Mouse (Mus musculus): ENCODE data around the gene Olfr686. TPM values are rescaled to one million over a fixed set of nuclear protein-coding genes. Genes with fewer than 3 reads are reported as not detected.

Gene Olfr686
- polyA plus RNA-seq (2012; rRNA removed), result not detected in 2 replicates

DNA sequence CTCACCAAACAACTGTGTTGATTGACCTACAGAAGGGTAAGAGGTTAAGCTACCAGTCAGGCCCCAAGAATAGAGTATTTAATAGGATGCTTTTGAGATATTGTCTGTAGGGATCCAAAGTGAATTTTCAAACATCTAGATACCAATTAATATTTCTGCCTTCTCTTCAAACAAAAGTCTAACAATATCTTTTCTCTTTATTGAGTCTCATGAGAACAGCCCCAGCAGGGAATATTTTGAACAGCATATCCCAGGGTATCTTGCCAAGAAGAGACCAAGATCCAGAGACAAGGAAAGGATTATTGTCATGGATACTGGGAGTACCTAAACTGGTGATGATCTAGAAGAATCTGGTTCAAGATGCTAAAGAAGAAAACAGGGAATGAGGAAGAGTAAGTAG is at the start of gene Olfr686:
TSS of gene Olfr686 (minus strand) at position 101 of the 400 bp plus-strand sequence.
- DNase-seq (ENCODE audit: low read depth, low spot score), result no peak

DNA sequence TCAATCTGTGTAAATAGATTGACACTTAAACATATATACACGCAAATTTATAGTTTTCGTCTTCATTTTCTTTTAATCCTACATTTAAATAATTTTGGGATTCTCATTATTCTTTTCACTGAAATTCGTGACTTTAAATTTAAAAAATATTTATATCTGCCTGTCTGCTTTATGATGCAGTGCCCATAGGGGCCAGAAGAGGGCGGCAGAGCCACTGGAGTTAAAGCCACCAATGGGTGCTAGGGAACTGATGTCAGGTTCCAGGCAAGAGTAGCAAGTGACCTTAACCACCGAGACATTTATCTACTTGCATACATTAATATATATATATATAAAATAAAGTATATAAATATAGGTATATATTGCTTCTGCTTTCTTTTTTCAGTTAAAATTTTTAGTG is 49.4 kb upstream of the Olfr686 start:
- 65% methylated on average over 5 of the region's 5 CpGs for WGBS
- DNase-seq (ENCODE audit: low read depth, low spot score), result no peak

DNA sequence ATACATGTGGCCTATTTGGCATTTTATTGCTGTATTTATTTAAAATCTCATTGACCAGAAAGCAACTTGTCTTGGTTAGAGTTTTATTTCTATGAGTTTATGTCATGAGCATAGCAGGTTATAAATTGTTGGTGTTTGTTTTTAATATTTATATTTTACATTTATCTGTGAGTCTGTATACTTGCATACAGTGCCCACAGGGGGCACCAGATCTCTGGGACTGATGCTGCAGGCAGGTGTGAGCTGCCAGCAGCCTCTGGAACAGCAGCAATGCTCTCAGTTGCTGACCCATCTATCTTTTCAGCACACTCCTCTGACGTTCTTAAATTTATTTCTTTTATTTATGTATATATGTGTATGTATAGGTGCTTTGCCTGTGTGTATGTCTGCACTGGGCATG is 40.9 kb upstream of the Olfr686 start:
- WGBS, result 38% methylated on average over 1 of the region's 1 CpGs
- DNase-seq (ENCODE audit: low read depth, low spot score), result no peak

DNA sequence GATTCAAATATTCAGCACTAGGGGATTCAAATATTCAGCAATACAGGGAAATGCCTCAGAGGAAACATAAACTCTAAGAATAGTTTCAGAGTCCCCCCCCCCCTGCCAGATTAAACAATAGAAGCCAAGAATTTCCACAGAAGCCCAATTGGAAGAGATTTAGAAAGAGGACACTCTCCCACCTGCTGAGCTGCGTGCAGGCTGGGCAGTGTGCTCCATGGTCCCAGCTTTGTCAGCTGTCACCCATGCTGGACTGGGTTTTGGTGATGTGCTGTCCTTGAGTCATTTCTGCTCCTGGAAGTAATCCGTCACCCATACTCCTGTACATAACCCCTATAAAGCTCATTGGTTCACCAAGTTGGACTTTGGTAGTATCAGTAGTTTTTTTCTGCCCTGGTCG is 40.4 kb upstream of the Olfr686 start:
- 76% methylated on average over 3 of the region's 3 CpGs for WGBS
- no peak for DNase-seq (ENCODE audit: low read depth, low spot score)

DNA sequence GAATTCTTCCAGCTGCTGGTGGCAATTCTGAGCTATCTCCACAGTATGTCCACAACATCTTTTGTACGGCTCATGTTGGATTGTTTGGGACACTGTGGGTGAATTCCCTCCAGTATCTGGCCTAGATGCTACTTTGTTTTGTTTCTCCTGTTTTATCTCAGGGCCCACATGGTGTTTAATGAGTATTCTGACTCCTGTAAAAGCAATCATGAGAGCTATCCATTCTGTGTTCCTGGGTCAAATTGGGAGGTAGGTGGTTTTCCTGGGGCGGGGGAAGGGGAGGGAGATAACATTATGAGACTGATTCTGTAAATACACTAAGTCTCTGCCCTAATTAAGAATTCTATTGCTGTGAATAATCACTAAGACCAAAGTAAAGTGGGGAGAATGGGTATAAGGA is 22.1 kb upstream of the Olfr686 start:
- DNase-seq (ENCODE audit: low read depth, low spot score), result no peak
- 86% methylated on average over 2 of the region's 2 CpGs for whole genome bisulfite sequencing

DNA sequence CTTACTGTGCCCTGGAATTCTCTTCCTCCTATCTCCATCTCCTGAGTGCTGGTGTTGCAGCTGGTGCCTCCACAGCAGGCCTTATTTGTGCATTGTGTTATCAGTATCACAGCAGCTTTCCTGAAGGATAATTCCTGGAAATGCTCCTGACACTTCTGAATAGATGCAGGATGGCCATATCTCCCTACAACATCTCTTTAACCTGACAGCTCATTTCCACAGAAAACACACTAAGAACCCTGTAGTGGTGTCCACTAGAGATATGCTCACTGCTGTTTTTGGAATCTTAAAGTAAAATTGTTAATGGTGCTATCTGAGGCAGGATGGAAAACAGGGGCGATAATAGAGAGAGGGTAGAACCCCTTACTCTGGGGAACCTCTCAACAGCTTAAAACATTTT is 20.9 kb upstream of the Olfr686 start:
- DNase-seq (ENCODE audit: low read depth, low spot score), result no peak
- 94% methylated on average over 1 of the region's 1 CpGs for WGBS

DNA sequence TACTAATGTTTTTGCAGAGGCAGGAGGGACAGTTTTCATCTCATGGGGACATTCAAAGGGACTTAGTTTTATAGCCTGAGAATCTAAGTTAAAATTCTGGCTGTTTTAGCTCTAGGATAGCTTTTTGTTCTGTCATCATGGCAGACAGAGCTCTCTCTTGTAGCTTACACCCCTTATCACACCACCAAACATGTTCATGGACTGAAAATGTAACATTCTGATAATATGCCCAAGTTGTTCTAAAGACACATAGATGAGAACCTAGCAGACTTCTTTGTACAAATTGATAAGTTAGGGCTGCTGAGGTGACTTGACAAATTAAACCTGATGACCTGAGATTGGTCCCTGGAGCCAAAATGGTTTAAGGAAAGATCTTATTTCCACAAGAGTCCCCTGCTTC is 19.4 kb upstream of the Olfr686 start:
- no peak for DNase-seq (ENCODE audit: low read depth, low spot score)

DNA sequence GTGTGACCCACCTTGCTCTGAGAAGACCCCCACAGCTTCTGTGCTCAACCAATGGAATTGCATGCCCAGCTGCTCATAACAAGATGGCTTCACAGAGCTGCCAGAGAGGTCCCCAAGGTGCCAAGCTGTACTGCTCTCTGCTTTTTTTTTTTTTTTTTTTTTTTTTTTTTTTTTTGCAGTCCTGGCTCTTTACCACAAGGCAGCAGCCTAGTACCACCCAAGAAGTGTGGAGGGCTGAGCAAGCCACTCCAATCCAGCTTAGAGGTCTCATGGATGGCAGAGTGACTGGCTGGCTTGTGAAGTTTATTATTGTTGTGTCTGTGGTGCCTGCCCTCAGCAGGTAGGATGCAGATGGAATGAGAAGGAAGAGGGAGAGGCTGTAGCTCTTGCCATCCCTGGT is 18.8 kb upstream of the Olfr686 start:
- no peak for DNase-seq (ENCODE audit: low read depth, low spot score)

DNA sequence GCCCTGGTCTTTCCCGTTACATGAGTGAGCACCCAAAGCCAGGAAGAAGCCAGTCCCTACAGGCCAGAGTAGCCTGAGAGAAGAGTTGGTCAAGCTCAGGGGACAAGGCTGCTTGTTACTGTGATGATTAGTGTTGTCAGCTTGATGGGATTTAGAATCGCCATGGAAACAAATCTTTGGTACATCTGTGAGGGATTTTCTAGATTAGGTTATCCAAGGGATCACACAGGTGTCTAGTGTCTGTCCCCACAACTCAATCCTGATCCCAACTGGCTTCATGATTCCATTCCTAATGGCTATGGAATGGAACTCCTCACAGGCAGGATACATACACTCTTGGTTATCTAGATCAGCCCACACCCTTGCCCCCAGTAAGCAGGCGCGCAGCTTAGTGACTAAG is 11.0 kb upstream of the Olfr686 start:
- WGBS, result 75% methylated on average over 4 of the region's 4 CpGs
- no peak for DNase-seq (ENCODE audit: low read depth, low spot score)

DNA sequence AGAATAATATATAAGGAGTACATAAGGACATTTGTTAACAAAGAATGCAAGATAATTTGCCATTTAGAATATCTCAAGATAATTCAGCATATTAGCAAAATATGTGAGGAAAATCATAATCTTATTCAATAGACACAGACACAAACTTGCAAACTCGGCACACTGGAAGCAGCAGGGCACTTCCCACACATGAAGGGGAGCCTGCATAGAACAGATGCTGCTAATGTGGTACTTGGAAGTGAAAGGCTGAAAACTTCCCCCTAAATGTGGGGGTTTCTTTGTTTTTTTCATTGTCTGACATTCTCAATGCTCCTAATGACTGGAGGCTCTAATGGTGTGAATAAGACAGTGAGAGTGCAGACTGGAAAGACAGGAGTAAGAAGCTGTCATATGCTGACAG is 7.5 kb upstream of the Olfr686 start:
- WGBS, result 69% methylated on average over 1 of the region's 1 CpGs
- DNase-seq (ENCODE audit: low read depth, low spot score), result no peak

DNA sequence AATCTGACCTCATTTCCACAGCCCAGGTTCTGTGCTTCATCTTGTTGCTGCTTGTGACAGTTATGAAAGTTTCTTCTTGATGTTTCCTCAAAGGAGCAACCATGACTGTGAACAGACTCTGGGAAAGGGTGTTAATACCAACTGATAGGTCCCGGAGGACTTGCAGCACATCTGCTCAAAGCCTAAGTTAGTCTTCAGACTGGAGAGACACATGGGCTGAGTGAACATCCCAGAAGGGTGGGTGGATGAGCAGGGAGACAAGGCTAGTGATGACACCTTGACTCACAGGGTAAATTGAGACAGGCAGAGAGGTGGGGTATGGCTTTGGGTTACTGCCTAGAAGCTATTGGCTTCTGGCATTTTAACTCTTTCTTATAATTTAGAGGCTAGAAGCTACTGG is 21.4 kb downstream of the Olfr686 start, which contains the start of gene Olfr685:
TSS of gene Olfr685 (minus strand) at position 101 of the 400 bp plus-strand sequence.
- 69% methylated on average over 1 of the region's 1 CpGs for WGBS
- DNase-seq (ENCODE audit: low read depth, low spot score), result no peak

DNA sequence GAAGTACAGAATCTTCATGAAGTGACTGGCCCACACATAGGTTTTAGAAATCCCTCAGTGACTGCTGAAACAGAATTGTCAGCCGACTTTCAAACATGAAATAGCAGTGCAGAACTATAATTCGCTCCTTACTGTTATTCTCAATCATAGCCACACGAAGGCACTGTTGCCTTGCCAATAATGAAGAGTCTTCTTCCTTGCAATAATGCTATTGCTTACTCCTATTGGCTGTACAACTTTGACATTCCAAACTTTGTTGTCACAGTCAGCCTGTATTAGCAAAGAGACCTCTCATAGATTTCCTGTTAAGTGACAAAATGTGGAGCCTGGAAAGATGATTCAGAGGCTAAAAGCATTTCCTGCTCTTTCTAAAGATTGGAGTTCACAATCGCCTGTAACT is 36.5 kb downstream of the Olfr686 start:
- no peak for DNase-seq (ENCODE audit: low read depth, low spot score)
- WGBS, result 45% methylated on average over 4 of the region's 4 CpGs

DNA sequence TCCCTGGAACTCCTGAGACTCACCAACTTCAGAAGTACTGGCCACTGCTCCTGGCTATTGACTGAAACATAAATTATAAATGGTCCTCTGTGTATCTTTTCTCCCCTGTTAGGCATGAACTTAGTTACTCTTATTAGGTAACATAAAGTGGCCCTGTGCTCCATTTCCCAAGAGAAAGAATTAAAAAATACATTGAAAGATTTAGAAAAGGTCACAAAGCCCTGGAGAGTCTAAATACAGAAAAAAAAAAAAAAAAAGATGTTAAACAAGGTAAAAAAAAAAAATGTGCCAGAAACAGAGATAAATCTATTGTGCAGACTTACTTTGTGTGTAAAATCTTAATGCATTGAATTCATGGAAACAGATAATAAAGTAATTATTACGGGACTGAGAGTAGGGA is 43.7 kb downstream of the Olfr686 start, which contains the start of gene Olfr684:
TSS of gene Olfr684 (minus strand) at position 101 of the 400 bp plus-strand sequence.
- DNase-seq (ENCODE audit: low read depth, low spot score), result no peak
- WGBS, result 61% methylated on average over 1 of the region's 1 CpGs

Other genes with a start within 250 kb of the Olfr686 start
- not detected in 2 replicates for gene Olfr670, start 244.9 kb downstream of the Olfr686 start, polyA plus RNA-seq (2012; rRNA removed)
- gene Olfr671, start 228.4 kb downstream of the Olfr686 start, polyA plus RNA-seq (2012; rRNA removed), result not detected in 2 replicates
- not detected in 2 replicates for gene Olfr672, start 205.5 kb downstream of the Olfr686 start, polyA plus RNA-seq (2012; rRNA removed)
- gene Olfr675, start 179.0 kb downstream of the Olfr686 start, polyA plus RNA-seq (2012; rRNA removed), result not detected in 2 replicates
- gene Olfr676, start 174.8 kb downstream of the Olfr686 start, polyA plus RNA-seq (2012; rRNA removed), result not detected in 2 replicates
- not detected in 2 replicates for gene Olfr677, start 156.1 kb downstream of the Olfr686 start, polyA plus RNA-seq (2012; rRNA removed)
- gene Olfr678, start 143.0 kb downstream of the Olfr686 start, polyA plus RNA-seq (2012; rRNA removed), result not detected in 2 replicates
- not detected in 2 replicates for gene Olfr679, start 126.3 kb downstream of the Olfr686 start, polyA plus RNA-seq (2012; rRNA removed)
- gene Olfr680-ps1, start 114.7 kb downstream of the Olfr686 start, polyA plus RNA-seq (2012; rRNA removed), result not detected in 2 replicates
- not detected in 2 replicates for gene Olfr681, start 90.6 kb downstream of the Olfr686 start, polyA plus RNA-seq (2012; rRNA removed)
- not detected in 2 replicates for gene Olfr683, start 60.5 kb downstream of the Olfr686 start, polyA plus RNA-seq (2012; rRNA removed)
- not detected in 2 replicates for gene Olfr684, start 43.8 kb downstream of the Olfr686 start, polyA plus RNA-seq (2012; rRNA removed)
- not detected in 2 replicates for gene Olfr685, start 21.5 kb downstream of the Olfr686 start, polyA plus RNA-seq (2012; rRNA removed)
- gene Olfr688, start 80.6 kb upstream of the Olfr686 start, polyA plus RNA-seq (2012; rRNA removed), result not detected in 2 replicates
- not detected in 2 replicates for gene Olfr689, start 103.7 kb upstream of the Olfr686 start, polyA plus RNA-seq (2012; rRNA removed)
- gene Olfr690, start 126.6 kb upstream of the Olfr686 start, polyA plus RNA-seq (2012; rRNA removed), result not detected in 2 replicates
- not detected in 2 replicates for gene Olfr691, start 134.8 kb upstream of the Olfr686 start, polyA plus RNA-seq (2012; rRNA removed)
- gene Olfr692, start 160.7 kb upstream of the Olfr686 start, polyA plus RNA-seq (2012; rRNA removed), result not detected in 2 replicates
- not detected in 2 replicates for gene Gm5901, start 167.6 kb upstream of the Olfr686 start, polyA plus RNA-seq (2012; rRNA removed)
- 64.6 and 88.7 TPM in 2 replicates for gene Fam160a2, start 192.6 kb upstream of the Olfr686 start, polyA plus RNA-seq (2012; rRNA removed)
- 0.09 and 0.10 TPM in 2 replicates for gene Cnga4, start 197.1 kb upstream of the Olfr686 start, polyA plus RNA-seq (2012; rRNA removed)
- gene Cckbr, start 218.2 kb upstream of the Olfr686 start, polyA plus RNA-seq (2012; rRNA removed), result 0.12 TPM in 1 of 2 replicates, not detected in the other

Data from large intestine, adult 2 months (tissue).